Mouse (Mus musculus): Measurements from ENCODE around the gene C1qtnf2. TPM values are rescaled to one million over a fixed set of nuclear protein-coding genes. Genes with fewer than 3 reads are reported as not detected.

C1qtnf2 gene
- total and polyA plus RNA-seq, 2 experiments from 2014 or later = 15.0 to 22.4 TPM

GRCm38 (mm10) chr11:43518086-43518485 lies 44.0 kb downstream of the C1qtnf2 start:
- no peaks in the 10 kb centered on the region for H3K27me3 ChIP-seq (ENCODE audit: insufficient read depth, low read length)
- no peaks in the 10 kb centered on the region for H3K9me3 ChIP-seq (ENCODE audit: low read length)
- H3K27ac ChIP-seq (ENCODE audit: low read depth, low read length) = no peak overlapping the region
- no peak for DNase-seq (ENCODE audit: low spot score)
- no peaks in the 10 kb centered on the region for H3K4me1 ChIP-seq (ENCODE audit: insufficient read depth, low read length)
- no peak overlapping the region for H3K4me3 ChIP-seq (ENCODE audit: low read depth, low read length)
- no peaks in the 10 kb centered on the region for H3K36me3 ChIP-seq (ENCODE audit: insufficient read depth, low read length)
- no peak for ATAC-seq (ENCODE audit: low FRiP score)
- peak; percentile 35 for TF ChIP-seq CTCF (IDR thresholded peaks at IDR 0.05)
- H3K9ac ChIP-seq (replicated peaks; ENCODE audit: low read length, poor library complexity, severe bottlenecking) = no peak overlapping the region
- H3K4me2 ChIP-seq (ENCODE audit: low read depth, low read length, poor library complexity, severe bottlenecking) = no peak overlapping the region

DNA sequence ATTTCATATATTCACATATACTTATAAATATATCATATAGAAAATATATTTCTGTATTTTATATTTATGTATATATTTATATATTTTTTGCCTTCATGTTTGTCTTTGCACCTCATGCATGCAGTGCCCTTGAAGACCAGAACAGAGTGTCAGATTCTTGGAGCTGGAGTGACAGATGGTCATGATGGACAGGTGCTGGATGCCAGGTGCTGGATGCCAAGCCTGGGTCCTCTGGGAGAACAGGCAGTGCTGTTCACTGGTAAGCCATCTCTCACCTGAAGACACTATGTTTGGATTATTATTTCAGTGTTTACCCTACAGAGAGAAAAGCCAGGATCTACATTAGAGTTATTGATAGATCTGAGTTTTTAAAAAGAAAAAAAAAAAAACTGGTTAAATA lies 44.7 kb downstream of the C1qtnf2 start:
- TF ChIP-seq CTCF (IDR thresholded peaks at IDR 0.05) = no peak

DNA sequence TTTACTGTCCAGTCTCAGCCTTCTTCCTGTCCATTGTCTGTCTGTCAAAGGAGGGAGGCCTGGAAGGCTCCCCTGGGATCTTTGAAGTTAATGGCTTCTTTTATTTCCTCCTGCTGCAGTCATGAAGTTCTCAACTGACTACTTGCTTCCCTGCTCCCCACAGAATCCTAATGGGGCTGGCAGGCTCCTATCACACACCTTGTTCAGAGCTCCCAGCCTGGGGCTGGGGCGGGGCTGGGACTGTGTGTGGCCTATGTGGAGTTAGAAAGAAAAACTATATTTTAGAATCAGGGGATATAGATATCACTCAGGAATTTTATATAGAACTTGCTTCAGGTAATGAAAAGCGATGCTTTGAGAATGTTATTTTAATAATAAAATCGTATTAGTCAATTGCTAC lies 46.4 kb downstream of the C1qtnf2 start:
- H3K36me3 ChIP-seq (ENCODE audit: insufficient read depth, low read length) = no peaks in the 10 kb centered on the region
- no peaks in the 10 kb centered on the region for H3K27me3 ChIP-seq (ENCODE audit: insufficient read depth, low read length)
- ATAC-seq (ENCODE audit: low FRiP score) (no peak), DNase-seq (ENCODE audit: low spot score) (no peak)
- no peak overlapping the region for H3K4me3 ChIP-seq (ENCODE audit: low read depth, low read length)
- no peak overlapping the region for H3K4me2 ChIP-seq (ENCODE audit: low read depth, low read length, poor library complexity, severe bottlenecking)
- no peak overlapping the region for H3K9ac ChIP-seq (replicated peaks; ENCODE audit: low read length, poor library complexity, severe bottlenecking)
- no peak overlapping the region for H3K27ac ChIP-seq (ENCODE audit: low read depth, low read length)
- no peak for TF ChIP-seq CTCF (IDR thresholded peaks at IDR 0.05)
- WGBS = 78% methylated on average over 3 of the region's 3 CpGs
- H3K9me3 ChIP-seq (ENCODE audit: low read length) = no peaks in the 10 kb centered on the region
- no peaks in the 10 kb centered on the region for H3K4me1 ChIP-seq (ENCODE audit: insufficient read depth, low read length)

More for the DNA sequence above, 44.7 kb downstream of the C1qtnf2 start:
- Histone ChIP-seq H3K4me1 (ENCODE audit: insufficient read depth, low read length) (no peaks in the 10 kb centered on the region), H3K9me3 (ENCODE audit: low read length) (no peaks in the 10 kb centered on the region), H3K4me3 (ENCODE audit: low read depth, low read length) (no peak overlapping the region), H3K36me3 (ENCODE audit: insufficient read depth, low read length) (no peaks in the 10 kb centered on the region), H3K4me2 (ENCODE audit: low read depth, low read length, poor library complexity, severe bottlenecking) (no peak overlapping the region), H3K9ac (replicated peaks; ENCODE audit: low read length, poor library complexity, severe bottlenecking) (no peak overlapping the region), H3K27me3 (ENCODE audit: insufficient read depth, low read length) (no peaks in the 10 kb centered on the region), H3K27ac (ENCODE audit: low read depth, low read length) (no peak overlapping the region)
- DNase-seq (ENCODE audit: low spot score) (peak; percentile 46), ATAC-seq (ENCODE audit: low FRiP score) (no peak)

DNA sequence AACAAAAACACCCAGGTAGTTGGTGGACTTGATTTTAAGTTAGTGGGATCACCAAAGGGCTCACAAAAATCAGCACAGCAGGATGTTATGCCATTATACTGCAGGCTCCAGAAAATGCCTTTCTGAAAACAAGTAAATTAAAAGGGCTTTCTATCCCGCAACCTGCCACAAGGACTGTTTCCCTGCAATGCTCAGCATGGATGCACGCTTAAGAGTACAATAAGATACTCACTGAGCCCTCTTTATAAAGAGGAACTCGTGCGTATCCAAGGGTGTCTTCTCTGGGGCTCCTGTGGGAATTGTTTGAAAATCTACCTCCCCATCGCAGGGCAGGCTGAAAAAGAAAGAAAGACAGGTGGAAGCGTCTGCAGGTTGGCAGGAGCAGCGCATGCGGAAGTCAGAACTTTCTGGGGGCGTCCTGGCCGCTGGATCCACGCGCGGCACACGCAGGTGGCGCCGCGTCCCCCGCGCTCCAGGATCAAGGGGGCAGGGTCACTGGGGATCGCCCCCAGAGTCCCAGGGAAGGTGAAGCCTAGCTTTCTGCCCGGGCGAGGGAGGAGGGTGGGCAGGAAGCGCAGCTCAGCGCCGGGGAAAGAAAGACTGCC lies 54.1 kb downstream of the C1qtnf2 start:
- Histone ChIP-seq H3K4me3 (ENCODE audit: low read depth, low read length) (peak overlapping the region; percentile 80), H3K36me3 (ENCODE audit: insufficient read depth, low read length) (no peaks in the 10 kb centered on the region), H3K9ac (replicated peaks; ENCODE audit: low read length, poor library complexity, severe bottlenecking) (peak overlapping the region; percentile 61), H3K4me2 (ENCODE audit: low read depth, low read length, poor library complexity, severe bottlenecking) (peak overlapping the region; percentile 98), H3K9me3 (ENCODE audit: low read length) (no peaks in the 10 kb centered on the region), H3K4me1 (ENCODE audit: insufficient read depth, low read length) (no peaks in the 10 kb centered on the region), H3K27ac (ENCODE audit: low read depth, low read length) (peak overlapping the region; percentile 62; the same call in 1 of the 2 replicates), H3K27me3 (ENCODE audit: insufficient read depth, low read length) (no peaks in the 10 kb centered on the region)
- WGBS = under 1% methylated on average over 20 of the region's 25 CpGs
- peak; percentile 50; the same call in 1 of the 2 replicates for ATAC-seq (ENCODE audit: low FRiP score)
- TF ChIP-seq CTCF (IDR thresholded peaks at IDR 0.05) = peak; percentile 64
- DNase-seq (ENCODE audit: low spot score) = peak; percentile 54

- Histone ChIP-seq H3K4me1 (ENCODE audit: insufficient read depth, low read length) (no peaks in the 10 kb centered on the region), H3K9ac (replicated peaks; ENCODE audit: low read length, poor library complexity, severe bottlenecking) (peak within 1 kb of the TSS; percentile 61), H3K4me3 (ENCODE audit: low read depth, low read length) (peak within 1 kb of the TSS; percentile 80), H3K9me3 (ENCODE audit: low read length) (no peaks in the 10 kb centered on the region), H3K27ac (ENCODE audit: low read depth, low read length) (peak within 1 kb of the TSS; percentile 62; the same call in 1 of the 2 replicates), H3K27me3 (ENCODE audit: insufficient read depth, low read length) (no peaks in the 10 kb centered on the region), H3K4me2 (ENCODE audit: low read depth, low read length, poor library complexity, severe bottlenecking) (peak within 1 kb of the TSS; percentile 98), H3K36me3 (ENCODE audit: insufficient read depth, low read length) (no peaks in the 10 kb centered on the region)
- ATAC-seq (ENCODE audit: low FRiP score) (peak; percentile 78), DNase-seq (ENCODE audit: low spot score) (peak; percentile 74)
- under 1% methylated on average over 67 of the region's 79 CpGs for WGBS
- TF ChIP-seq CTCF (IDR thresholded peaks at IDR 0.05) = peak; percentile 36
Measured at GRCm38 (mm10) chr11:43528683-43529499, 54.8 kb downstream of the C1qtnf2 start, which contains the start of gene Ccnjl. Gene Ccnjl (plus strand): TSS chr11:43528784.

- ATAC-seq (ENCODE audit: low FRiP score) (no peak), DNase-seq (ENCODE audit: low spot score) (no peak)
- Histone ChIP-seq H3K36me3 (ENCODE audit: insufficient read depth, low read length) (no peaks in the 10 kb centered on the region), H3K27ac (ENCODE audit: low read depth, low read length) (no peak overlapping the region), H3K4me2 (ENCODE audit: low read depth, low read length, poor library complexity, severe bottlenecking) (peak overlapping the region; percentile 98), H3K27me3 (ENCODE audit: insufficient read depth, low read length) (no peaks in the 10 kb centered on the region), H3K9ac (replicated peaks; ENCODE audit: low read length, poor library complexity, severe bottlenecking) (no peak overlapping the region), H3K4me1 (ENCODE audit: insufficient read depth, low read length) (no peaks in the 10 kb centered on the region), H3K9me3 (ENCODE audit: low read length) (no peaks in the 10 kb centered on the region), H3K4me3 (ENCODE audit: low read depth, low read length) (no peak overlapping the region)
- TF ChIP-seq CTCF (IDR thresholded peaks at IDR 0.05) = no peak
- 24% methylated on average over 3 of the region's 3 CpGs for whole genome bisulfite sequencing
Measured at GRCm38 (mm10) chr11:43530043-43530442, 56.0 kb downstream of the C1qtnf2 start.
